Mouse (Mus musculus) cerebellum, adult 2 months (tissue): ENCODE results near the gene Pitpna.

Experiments
- CTCF ChIP-seq: fragments of 200-500 bp; IDR thresholded peaks from 2 replicates; pipeline ENCODE4 v1.5.1; 2011; ENCODE audit warnings: low read depth, mild to moderate bottlenecking, control low read depth, low read length, moderate library complexity, borderline replicate concordance; ENCODE audit not compliant: insufficient read depth
- POLR2A ChIP-seq: fragments of 200-500 bp; IDR thresholded peaks from 2 replicates; pipeline ENCODE4 v1.6.1; 2011; ENCODE audit warnings: low read length, control low read depth, borderline replicate concordance; ENCODE audit not compliant: insufficient read depth

DNA sequence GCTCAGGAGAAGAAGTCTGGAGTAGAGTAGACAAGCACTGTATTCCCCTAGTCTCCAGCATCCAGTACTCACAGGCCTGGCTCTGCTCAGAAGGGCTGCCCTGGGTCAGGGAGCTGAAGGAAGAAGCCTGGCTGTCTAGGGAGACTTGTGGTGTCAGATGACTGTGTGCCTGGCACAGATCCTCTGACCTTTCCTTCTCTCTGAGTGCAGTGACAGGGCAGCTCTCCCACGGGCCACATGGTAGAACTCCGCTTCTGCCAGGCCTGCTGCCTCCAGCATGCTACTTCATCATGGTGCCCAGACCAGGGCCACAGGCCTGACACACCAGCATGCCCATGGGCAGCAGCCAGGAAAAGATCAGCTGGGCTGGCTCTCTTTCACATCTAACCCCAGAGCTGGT is 22.0 kb upstream of the Pitpna start:
- TF ChIP-seq CTCF (no peak), POLR2A (no peak)
